Mouse (Mus musculus) cortical plate, adult 2 months (tissue): ENCODE data around the gene Aldh5a1.

Source experiments
- CTCF ChIP-seq: fragments of 200-500 bp; IDR thresholded peaks from 2 replicates; pipeline ENCODE4 v1.5.1; 2011; ENCODE audit warnings: mild to moderate bottlenecking, control low read depth, low read length; ENCODE audit not compliant: insufficient read depth; ENCODE audit errors: extremely low read depth
- POLR2A ChIP-seq: fragments of 200-500 bp; IDR thresholded peaks from 2 replicates; pipeline ENCODE4 v1.6.1; 2011; ENCODE audit warnings: mild to moderate bottlenecking, low read length, control low read depth; ENCODE audit not compliant: insufficient read depth; ENCODE audit errors: extremely low read depth

DNA sequence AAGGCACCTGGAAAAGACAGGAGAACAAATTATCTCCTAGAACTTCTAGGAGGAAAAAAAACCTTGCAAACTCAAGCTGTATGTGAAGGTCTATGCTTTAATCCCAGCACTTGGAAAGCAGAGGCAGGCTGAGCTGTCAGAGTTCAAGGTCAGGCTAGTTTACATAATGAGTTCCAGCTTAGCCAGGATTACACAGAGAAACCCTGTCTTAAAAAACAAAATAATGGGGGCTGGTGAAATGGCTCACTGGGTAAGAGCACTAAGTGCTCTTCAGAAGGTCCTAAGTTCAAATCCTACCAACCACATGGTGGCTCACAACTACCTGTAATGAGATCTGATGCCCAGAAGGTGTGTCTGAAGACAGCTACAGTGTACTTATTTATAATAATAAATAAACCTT, 6.9 kb downstream of the Aldh5a1 start:
- no peak for TF ChIP-seq CTCF
- TF ChIP-seq POLR2A: no peak
